Mouse (Mus musculus) intestine, embryonic 16.5 days (tissue): Measurements from ENCODE around the gene Gm5141. TPM values are rescaled to one million over a fixed set of nuclear protein-coding genes. Genes with fewer than 3 reads are reported as not detected.
A peak's percentile ranks its signal among the peaks of the same experiment; 100 is the strongest.
"Not testable (repeated sequence)": the region's sequence is repeated elsewhere in the genome, so short reads cannot be mapped to it uniquely, and the experiment has no call there.

Experiments
- ATAC-seq: fragments of 200-750 bp; cut with Nextera tagmentation; 2 replicates; pipeline ENCODE4 v1.8.0; 2017; ENCODE audit warnings: moderate TSS enrichment, moderate library complexity
- H3K27ac ChIP-seq: fragments of 300-500 bp; sonication (generic); 2 replicates; pipeline ENCODE4 v1.5.1; 2014; ENCODE audit warnings: mild to moderate bottlenecking, low read length
- H3K27me3 ChIP-seq: fragments of 300-500 bp; sonication (generic); replicated peaks from 2 replicates; pipeline ENCODE4 v1.6.1; 2014; ENCODE audit warnings: low read length, control low read depth, mixed read lengths; ENCODE audit not compliant: control insufficient read depth, insufficient read depth
- H3K36me3 ChIP-seq: fragments of 300-500 bp; sonication (generic); 2 replicates; pipeline ENCODE4 v1.6.1; 2014; ENCODE audit warnings: low read length, control low read depth; ENCODE audit not compliant: control insufficient read depth, insufficient read depth
- H3K4me1 ChIP-seq: fragments of 300-500 bp; sonication (generic); 2 replicates; pipeline ENCODE4 v1.6.1; 2014; ENCODE audit warnings: low read length, control low read depth, mixed read lengths; ENCODE audit not compliant: control insufficient read depth, insufficient read depth
- H3K4me2 ChIP-seq: fragments of 300-500 bp; sonication (generic); 2 replicates; pipeline ENCODE4 v1.6.1; 2014; ENCODE audit warnings: low read depth, low read length, control low read depth
- H3K4me3 ChIP-seq: fragments of 300-500 bp; sonication (generic); 2 replicates; pipeline ENCODE4 v1.5.1; 2014; ENCODE audit warnings: mild to moderate bottlenecking, low read length
- H3K9ac ChIP-seq: fragments of 300-500 bp; sonication (generic); 2 replicates; pipeline ENCODE4 v1.6.1; 2014; ENCODE audit warnings: low read depth, low read length
- H3K9me3 ChIP-seq: fragments of 300-500 bp; sonication (generic); 2 replicates; pipeline ENCODE4 v1.6.1; 2016; ENCODE audit warnings: low read length, control low read depth; ENCODE audit not compliant: control insufficient read depth
- WGBS: fragments of 180-500 bp; shearing (Covaris S2); extraction: QIAGEN DNeasy Blood & Tissue Kit; methylation state at CpG from one replicate; pipeline ENCODE4 v1.1.7; 2014; 5-methylcytosine and 5-hydroxymethylcytosine counted together
- polyA plus RNA-seq: library from polyadenylated mRNA; unstranded; fragments of >200 nt; fragmentation: Nextera tagmentation; extraction: Ambion mirVana; gene quantifications from 2 replicates; pipeline ENCODE4 v1.2.1, GENCODE M21; 2015

The Gm5141 gene
- 5.4 and 6.6 TPM in 2 replicates for polyA plus RNA-seq

DNA sequence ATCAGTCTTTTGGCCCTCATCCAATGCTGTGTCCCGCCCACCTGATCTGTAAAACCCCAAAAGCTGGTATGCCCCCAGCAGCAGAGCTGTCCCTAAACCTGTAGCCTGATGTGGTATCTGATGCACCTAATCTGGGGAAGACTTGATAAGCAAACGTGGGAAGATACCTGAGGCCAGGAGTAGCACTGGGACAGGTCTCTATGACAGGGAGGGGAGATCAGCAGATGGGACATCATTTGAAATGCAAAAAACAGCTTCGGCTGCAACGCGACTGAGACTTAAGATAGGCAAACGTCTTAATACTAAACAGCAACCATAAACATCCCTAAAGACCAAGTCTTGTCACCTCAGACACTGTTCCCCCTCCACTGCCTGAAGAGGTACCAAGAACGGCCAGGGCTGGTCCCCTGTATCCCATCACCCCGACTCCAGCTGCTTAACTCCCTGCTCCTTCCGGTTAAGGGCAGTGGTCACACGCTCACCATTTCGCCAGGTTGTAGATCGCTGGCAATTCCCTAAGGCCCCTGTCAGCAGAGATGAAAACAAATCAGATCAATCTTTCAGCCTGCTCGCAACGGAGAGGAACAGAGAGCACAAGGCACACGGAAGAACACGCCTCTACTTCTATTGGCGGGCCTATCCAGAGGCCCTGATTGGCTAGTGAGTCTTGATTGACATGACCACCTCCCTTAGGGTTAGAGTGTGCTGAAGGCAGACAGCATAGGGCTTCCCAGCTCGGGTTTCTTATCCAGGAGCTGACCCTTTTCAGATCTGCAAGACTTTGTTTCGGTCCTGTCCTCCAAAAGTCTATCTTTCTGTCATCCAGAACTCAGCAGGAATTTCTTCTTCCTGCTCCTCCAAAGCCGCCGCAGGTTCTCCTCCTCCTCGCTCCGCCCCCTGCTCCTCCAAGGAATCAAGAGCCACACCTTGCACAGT is at the start of gene Gm5141:
TSS of gene Gm5141 (minus strand) at position 610 of the 936 bp plus-strand sequence.
- Histone ChIP-seq H3K9ac (peak within 1 kb of the TSS; percentile 61), H3K4me3 (peak within 1 kb of the TSS; percentile 57), H3K4me2 (peak within 1 kb of the TSS; percentile 60)
- H3K36me3 ChIP-seq, H3K27me3 ChIP-seq, H3K27ac ChIP-seq, H3K9me3 ChIP-seq, H3K4me1 ChIP-seq: not testable (repeated sequence)
- peak; percentile 100 for ATAC-seq
- WGBS = 3% methylated on average over 19 of the region's 23 CpGs

DNA sequence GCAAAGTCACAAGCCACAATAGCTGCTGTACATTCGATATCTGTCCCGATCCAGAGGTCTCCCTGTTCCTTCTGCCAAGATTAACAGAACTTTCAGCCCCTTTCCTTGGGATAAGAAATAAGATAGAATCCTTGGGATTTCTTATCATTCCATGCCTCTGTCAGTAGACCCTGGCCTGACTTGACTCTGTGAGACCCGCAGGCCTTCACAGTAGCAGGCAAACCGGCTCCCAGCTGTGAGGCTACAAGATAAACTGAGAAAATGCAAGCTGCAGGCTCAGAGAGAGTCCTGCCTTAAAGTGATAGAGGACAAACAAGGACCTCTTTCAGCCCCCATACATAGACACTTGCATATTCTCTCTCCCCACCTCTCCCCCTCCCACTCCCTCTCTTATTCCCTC is 47.7 kb upstream of the Gm5141 start:
- H3K27ac ChIP-seq = 0 out of 2 replicates have a peak overlapping the region, but pooled peaks have one; percentile 33
- H3K9me3 ChIP-seq = no peaks in the 10 kb centered on the region; the same call in 1 of the 2 replicates
- H3K4me2 ChIP-seq = no peak overlapping the region
- no peaks in the 10 kb centered on the region for H3K36me3 ChIP-seq
- H3K4me1 ChIP-seq = peaks cover 5% of the 10 kb centered on the region
- no peak overlapping the region for H3K4me3 ChIP-seq
- H3K9ac ChIP-seq = no peak overlapping the region
- ATAC-seq = peak; percentile 26; the same call in 1 of the 2 replicates
- no peaks in the 10 kb centered on the region for H3K27me3 ChIP-seq
- 45% methylated on average over 4 of the region's 4 CpGs for WGBS

DNA sequence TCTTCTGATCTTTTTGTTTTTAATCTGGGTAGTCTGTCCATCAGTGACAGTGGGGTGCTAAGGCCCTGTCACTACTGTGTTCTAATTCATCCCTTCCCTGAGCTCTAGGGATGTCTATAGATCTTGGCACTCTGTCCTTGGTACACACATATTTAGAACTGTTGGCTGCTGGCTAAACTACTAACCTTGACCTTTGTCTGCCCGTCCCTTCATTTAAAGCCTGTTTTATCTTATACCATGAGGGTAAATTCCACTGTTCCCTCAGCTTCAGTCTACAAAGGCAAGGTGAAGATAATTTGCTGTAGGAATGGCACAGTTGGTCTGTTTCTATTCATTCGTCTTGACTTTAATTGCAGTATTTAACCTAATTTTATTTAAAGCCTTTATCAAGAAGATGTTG is 46.6 kb upstream of the Gm5141 start:
- Histone ChIP-seq H3K4me2 (no peak overlapping the region), H3K4me3 (no peak overlapping the region), H3K27me3 (no peaks in the 10 kb centered on the region), H3K36me3 (no peaks in the 10 kb centered on the region), H3K9ac (no peak overlapping the region), H3K4me1 (peaks cover 5% of the 10 kb centered on the region), H3K9me3 (no peaks in the 10 kb centered on the region; the same call in 1 of the 2 replicates), H3K27ac (no peak overlapping the region)
- peak; percentile 30; the same call in 1 of the 2 replicates for ATAC-seq
- 60% methylated on average over 2 of the region's 2 CpGs for WGBS

DNA sequence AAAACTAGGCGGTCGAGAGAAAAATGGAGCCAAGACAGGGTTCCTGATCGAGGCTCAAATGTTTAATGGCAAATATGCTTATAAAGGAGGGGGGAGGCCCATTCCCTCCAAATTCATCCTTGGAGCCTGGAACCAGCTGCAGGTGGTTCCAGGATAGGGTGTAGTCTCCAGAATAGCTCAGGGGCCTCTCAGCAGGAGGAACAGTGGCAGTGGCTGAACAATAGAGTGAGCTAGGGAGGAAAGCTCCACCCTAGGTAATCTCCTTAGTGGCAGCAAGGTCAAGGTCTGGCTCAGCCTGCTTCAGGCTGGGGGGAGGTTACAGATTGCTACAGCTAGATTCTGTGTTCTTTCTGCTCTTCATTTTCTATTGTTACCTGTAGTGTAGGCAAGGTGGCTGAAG is 30.1 kb upstream of the Gm5141 start:
- not testable (repeated sequence) for H3K27ac ChIP-seq, H3K4me1 ChIP-seq, H3K36me3 ChIP-seq, H3K9me3 ChIP-seq, H3K4me3 ChIP-seq, H3K9ac ChIP-seq, H3K4me2 ChIP-seq, ATAC-seq, H3K27me3 ChIP-seq
- WGBS = 86% methylated on average over 3 of the region's 3 CpGs

DNA sequence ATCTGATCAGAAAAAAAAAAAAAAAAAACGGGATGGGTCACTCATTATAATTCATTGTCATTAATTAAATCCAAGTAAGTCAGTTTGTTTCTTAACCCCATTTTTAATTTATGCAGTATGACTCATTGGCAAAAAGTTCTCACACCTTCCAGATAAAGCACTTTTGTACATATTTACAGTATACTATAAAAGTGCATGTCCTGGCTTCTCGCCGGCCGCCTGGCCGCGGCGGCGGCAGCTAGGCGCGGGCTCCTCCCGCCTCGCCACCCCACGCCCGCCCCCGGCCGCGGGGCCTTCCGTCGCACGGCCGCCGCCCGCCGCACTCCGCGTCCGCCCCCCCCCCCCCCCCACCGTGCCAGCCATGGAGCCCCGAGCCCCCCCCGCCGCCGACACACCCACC is 27.1 kb upstream of the Gm5141 start:
- H3K4me2 ChIP-seq = peak overlapping the region; percentile 61
- H3K27ac ChIP-seq = no peak overlapping the region
- H3K9me3 ChIP-seq = no peaks in the 10 kb centered on the region
- no peaks in the 10 kb centered on the region for H3K36me3 ChIP-seq
- 0 out of 2 replicates have a peak, but pooled peaks have one; percentile 38 for ATAC-seq
- peak overlapping the region; percentile 45; the same call in 1 of the 2 replicates for H3K9ac ChIP-seq
- H3K4me1 ChIP-seq = no peaks in the 10 kb centered on the region
- H3K4me3 ChIP-seq = peak overlapping the region; percentile 43
- no peaks in the 10 kb centered on the region for H3K27me3 ChIP-seq
- 4% methylated on average over 27 of the region's 32 CpGs for WGBS

DNA sequence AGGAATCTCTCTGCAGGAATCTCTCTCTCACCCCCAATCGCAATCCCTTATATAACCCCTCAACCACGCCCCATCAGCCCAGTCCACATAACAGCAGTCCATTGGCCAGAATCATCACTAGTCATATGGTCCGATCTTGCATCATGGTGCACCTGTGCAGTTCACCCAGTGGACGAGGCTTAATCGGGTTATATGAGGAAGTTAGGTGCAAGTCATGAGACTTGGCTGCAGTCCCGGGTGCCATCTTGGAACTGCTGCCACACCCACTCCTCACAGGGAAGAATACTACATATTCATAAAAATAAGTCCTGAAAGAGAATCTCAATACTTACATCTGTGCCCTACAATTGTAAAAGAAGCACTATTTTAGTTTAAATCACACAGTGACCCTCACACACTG is 22.4 kb upstream of the Gm5141 start:
- not testable (repeated sequence) for H3K9me3 ChIP-seq, H3K4me3 ChIP-seq, H3K4me1 ChIP-seq, H3K9ac ChIP-seq, H3K36me3 ChIP-seq, H3K4me2 ChIP-seq, H3K27me3 ChIP-seq, ATAC-seq, H3K27ac ChIP-seq
- WGBS = 93% methylated on average over 6 of the region's 6 CpGs

DNA sequence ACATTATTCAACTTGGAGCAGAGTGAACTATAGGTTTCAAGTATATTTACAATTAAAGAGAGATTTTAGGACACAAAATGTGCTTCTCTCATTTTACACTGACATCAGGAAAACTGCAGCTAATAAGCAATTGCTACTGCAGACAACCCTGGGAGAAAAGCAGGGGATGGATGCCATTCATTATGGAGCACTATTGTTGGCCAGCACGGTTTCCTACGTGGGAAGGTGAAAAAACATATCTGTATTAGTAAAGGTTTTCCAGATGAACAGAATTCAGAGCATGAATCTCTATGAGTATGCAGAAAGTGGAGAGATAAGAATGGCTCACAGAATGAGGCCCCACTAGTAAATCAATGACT is 506 bp upstream of the Gm5141 start:
- Histone ChIP-seq H3K4me3 (peak overlapping the region; percentile 57), H3K4me2 (peak overlapping the region; percentile 36)
- not testable (repeated sequence) for H3K36me3 ChIP-seq, H3K9me3 ChIP-seq, H3K27me3 ChIP-seq, H3K27ac ChIP-seq, ATAC-seq, H3K4me1 ChIP-seq, H3K9ac ChIP-seq
- 32% methylated on average over 2 of the region's 2 CpGs for WGBS

DNA sequence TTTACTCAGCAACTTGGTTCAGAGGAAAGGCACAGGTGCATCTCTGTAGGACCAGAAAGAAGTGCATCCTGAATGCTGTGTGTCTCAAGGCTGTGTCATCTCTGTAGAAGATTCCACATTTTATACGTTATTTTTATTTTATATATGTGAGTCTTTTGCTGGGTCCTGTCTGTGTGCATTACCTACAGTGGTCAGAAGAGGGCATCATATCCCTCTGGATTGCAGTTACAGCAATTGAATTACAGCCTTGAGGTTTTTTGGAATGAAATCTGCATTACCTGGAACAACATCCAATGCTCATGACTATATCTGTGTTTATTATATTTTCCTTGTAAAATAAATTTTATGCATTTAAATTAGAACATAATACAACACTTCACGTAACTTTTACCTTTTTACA is 21.8 kb downstream of the Gm5141 start:
- not testable (repeated sequence) for H3K4me3 ChIP-seq, H3K9ac ChIP-seq, ATAC-seq, H3K4me2 ChIP-seq, H3K27ac ChIP-seq, H3K4me1 ChIP-seq, H3K36me3 ChIP-seq, H3K27me3 ChIP-seq, H3K9me3 ChIP-seq
- 58% methylated on average over 2 of the region's 2 CpGs for WGBS

DNA sequence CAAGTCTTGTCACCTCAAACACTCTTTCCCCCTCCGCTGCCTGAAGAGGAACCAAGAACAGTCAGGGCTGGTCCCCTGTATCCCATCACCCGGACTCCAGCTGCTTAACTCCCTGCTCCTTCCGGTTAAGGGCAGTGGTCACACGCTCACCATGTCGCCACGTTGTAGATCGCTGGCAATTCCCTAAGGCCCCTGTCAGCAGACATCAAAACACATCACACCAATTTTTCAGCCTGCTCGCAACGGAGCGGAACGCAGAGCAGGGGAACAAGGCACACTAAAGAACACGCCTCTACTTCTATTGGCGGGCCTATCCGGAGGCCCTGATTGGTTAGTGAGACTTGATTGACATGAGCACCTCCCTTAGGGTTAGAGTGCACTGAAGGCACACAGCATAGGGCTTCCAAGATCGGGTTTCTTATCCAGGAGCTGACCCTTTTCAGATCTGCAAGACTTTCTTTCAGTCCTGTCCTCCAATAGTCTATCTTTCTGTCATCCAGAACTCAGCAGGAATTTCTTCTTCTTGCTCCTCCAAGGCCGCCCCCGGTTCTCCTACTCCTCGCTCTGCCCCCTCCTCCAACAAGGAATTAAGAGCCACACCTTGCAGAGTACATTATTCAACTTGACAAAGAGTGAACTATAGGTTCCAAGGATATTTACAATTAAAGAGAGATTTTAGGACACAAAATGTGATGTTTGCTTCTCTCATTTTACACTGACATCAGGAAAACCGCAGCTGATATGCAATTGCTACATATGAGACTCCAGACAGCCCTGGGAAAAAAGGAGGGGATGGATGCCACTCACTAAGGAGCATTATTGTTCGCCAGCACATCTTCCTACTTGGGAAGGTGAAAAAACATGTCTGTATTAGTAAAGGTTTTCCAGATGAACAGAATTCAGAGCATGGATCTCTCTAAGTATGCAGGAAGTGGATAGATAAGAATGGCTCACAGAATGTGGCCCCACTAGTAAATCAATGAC is 24.9 kb downstream of the Gm5141 start, which contains the start of gene Platr25:
TSS of gene Platr25 (minus strand) at position 278 of the 984 bp plus-strand sequence.
- H3K4me1 ChIP-seq, H3K27ac ChIP-seq, H3K36me3 ChIP-seq, H3K9me3 ChIP-seq, H3K27me3 ChIP-seq: not testable (repeated sequence)
- Histone ChIP-seq H3K9ac (peak within 1 kb of the TSS; percentile 69), H3K4me2 (peak within 1 kb of the TSS; percentile 48), H3K4me3 (peak within 1 kb of the TSS; percentile 59)
- 10% methylated on average over 20 of the region's 20 CpGs for WGBS
- peak; percentile 99 for ATAC-seq
